Mouse (Mus musculus) midbrain, embryonic 16.5 days (tissue): ENCODE data around the gene Fktn. TPM values are rescaled to one million over a fixed set of nuclear protein-coding genes. Genes with fewer than 3 reads are reported as not detected.

Source experiments
- ATAC-seq: fragments of 200-750 bp; cut with Nextera tagmentation; 2 replicates; pipeline ENCODE4 v1.8.0; 2017; ENCODE audit warnings: moderate TSS enrichment
- H3K27ac ChIP-seq: fragments of 300-500 bp; sonication (generic); 2 replicates; pipeline ENCODE4 v1.5.1; 2014; ENCODE audit warnings: mild to moderate bottlenecking, low read length, mixed read lengths
- H3K27me3 ChIP-seq: fragments of 300-500 bp; sonication (generic); 2 replicates; pipeline ENCODE4 v1.6.1; 2014; ENCODE audit warnings: low read depth, low read length, mixed read lengths; ENCODE audit not compliant: control insufficient read depth, insufficient read depth
- H3K36me3 ChIP-seq: fragments of 300-500 bp; sonication (generic); 2 replicates; pipeline ENCODE4 v1.6.1; 2014; ENCODE audit warnings: mild to moderate bottlenecking, low read length, moderate library complexity, mixed read lengths; ENCODE audit not compliant: control insufficient read depth, insufficient read depth
- H3K4me1 ChIP-seq: fragments of 300-500 bp; sonication (generic); 2 replicates; pipeline ENCODE4 v1.6.1; 2014; ENCODE audit warnings: mild to moderate bottlenecking, low read length, mixed read lengths; ENCODE audit not compliant: control insufficient read depth, insufficient read depth
- H3K4me2 ChIP-seq: fragments of 300-500 bp; sonication (generic); 2 replicates; pipeline ENCODE4 v1.6.1; 2014; ENCODE audit warnings: mild to moderate bottlenecking, low read length, mixed read lengths
- H3K4me3 ChIP-seq: fragments of 300-500 bp; sonication (generic); 2 replicates; pipeline ENCODE4 v1.5.1; 2014; ENCODE audit warnings: low read depth, mild to moderate bottlenecking, low read length, moderate library complexity, mixed read lengths
- H3K9ac ChIP-seq: fragments of 300-500 bp; sonication (generic); 2 replicates; pipeline ENCODE4 v1.6.1; 2014; ENCODE audit warnings: low read depth, low read length, mixed read lengths
- H3K9me3 ChIP-seq: fragments of 300-500 bp; sonication (generic); replicated peaks from 2 replicates; pipeline ENCODE4 v1.6.1; 2014; ENCODE audit warnings: mild to moderate bottlenecking, low read length, mixed read lengths; ENCODE audit not compliant: control insufficient read depth, poor library complexity, severe bottlenecking
- WGBS: fragments of 180-500 bp; shearing (Covaris S2); extraction: QIAGEN DNeasy Blood & Tissue Kit; methylation state at CpG from one replicate; pipeline ENCODE4 v1.1.7; 2014; 5-methylcytosine and 5-hydroxymethylcytosine counted together
- polyA plus RNA-seq: library from polyadenylated mRNA; unstranded; fragments of >200 nt; fragmentation: Nextera tagmentation; extraction: Ambion mirVana; gene quantifications from 2 replicates; pipeline ENCODE4 v1.2.1, GENCODE M21; 2015

Gene Fktn
- polyA plus RNA-seq, 1 experiment from 2014 or later: 27.0 TPM

DNA sequence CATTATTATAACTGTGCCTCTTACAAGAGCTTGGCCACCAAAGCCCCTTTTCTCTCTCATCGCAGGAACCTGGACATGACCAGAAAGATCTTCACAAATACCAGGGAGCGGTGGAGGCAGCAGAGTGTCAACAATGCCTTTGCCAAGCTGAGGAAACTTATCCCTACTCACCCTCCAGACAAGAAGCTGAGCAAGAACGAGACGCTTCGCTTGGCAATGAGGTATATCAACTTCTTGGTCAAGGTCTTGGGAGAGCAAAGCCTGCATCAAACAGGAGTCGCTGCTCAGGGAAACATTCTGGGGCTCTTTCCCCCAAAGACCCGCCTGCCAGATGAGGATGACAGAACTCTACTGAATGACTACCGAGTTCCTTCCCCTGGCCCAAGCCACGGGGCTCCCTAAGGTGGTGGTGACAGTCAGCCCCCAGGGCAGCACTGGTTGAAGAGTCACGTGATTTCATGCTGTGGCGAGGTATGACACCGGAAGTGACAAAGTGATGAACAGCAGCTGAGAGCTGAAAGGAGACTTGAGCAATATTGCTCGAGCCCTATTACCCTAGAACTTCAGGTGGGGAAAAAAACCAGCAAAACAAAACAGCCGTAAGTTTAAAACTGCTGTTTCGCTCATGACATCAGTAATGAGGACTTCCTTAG, 72.1 kb downstream of the Fktn start:
- 81% methylated on average over 15 of the region's 15 CpGs for WGBS
- H3K27ac ChIP-seq: no peak overlapping the region

DNA sequence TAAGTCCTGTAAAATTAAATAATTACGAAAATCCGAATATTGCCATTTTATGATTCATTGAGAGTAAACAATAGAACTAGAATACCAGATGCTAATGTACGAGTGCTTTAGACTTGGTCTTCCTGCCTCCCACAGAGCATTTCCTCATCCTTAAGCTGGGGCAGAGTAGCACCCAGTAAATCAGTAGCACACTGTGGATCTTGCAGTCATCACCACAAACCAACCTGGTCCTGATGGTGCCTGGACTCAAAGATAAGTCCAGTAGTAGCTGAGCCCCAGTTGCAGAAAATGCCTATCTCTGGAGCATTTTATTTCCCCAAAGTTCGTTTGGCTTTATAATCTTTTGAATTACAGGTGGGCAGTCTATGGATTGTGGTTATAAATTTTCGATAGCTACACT, 73.1 kb downstream of the Fktn start:
- no peak overlapping the region for H3K4me3 ChIP-seq
- H3K36me3 ChIP-seq: no peaks in the 10 kb centered on the region
- ATAC-seq: no peak
- H3K4me2 ChIP-seq: no peak overlapping the region
- H3K27me3 ChIP-seq: no peaks in the 10 kb centered on the region; the same call in 1 of the 2 replicates
- H3K27ac ChIP-seq: no peak overlapping the region
- H3K9ac ChIP-seq: no peak overlapping the region
- 65% methylated on average over 5 of the region's 5 CpGs for WGBS
- H3K4me1 ChIP-seq: peaks cover 7% of the 10 kb centered on the region
- H3K9me3 ChIP-seq: no peaks in the 10 kb centered on the region

More for the DNA sequence above, 72.1 kb downstream of the Fktn start:
- Histone ChIP-seq H3K4me1 (peaks cover 7% of the 10 kb centered on the region), H3K36me3 (no peaks in the 10 kb centered on the region), H3K27me3 (no peaks in the 10 kb centered on the region; the same call in 1 of the 2 replicates), H3K4me3 (no peak overlapping the region), H3K9ac (no peak overlapping the region), H3K9me3 (no peaks in the 10 kb centered on the region), H3K4me2 (no peak overlapping the region)
- ATAC-seq: no peak

DNA sequence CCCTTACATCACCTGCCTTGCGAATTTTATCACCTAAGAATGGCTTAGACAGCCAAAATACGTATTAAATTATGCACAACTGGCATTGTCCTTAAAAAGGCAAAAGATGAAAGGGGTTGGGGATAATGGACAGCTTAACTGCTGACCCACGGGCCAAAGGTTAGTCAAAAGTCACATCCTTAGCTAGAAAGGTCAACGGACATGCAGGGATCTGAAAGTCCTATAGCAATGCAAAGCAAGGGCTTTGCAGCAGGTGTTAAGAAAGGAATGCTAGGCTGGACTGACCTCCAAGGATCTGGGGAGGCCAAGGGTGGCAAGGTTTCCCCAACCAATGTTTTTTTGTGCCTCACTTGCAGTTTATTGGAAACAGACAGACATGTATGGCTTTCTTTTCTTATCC, 75.5 kb downstream of the Fktn start:
- no peak overlapping the region for H3K27ac ChIP-seq
- H3K4me3 ChIP-seq: no peak overlapping the region
- no peak overlapping the region for H3K4me2 ChIP-seq
- 15% methylated on average over 4 of the region's 4 CpGs for WGBS
- no peaks in the 10 kb centered on the region for H3K9me3 ChIP-seq
- no peaks in the 10 kb centered on the region; the same call in 1 of the 2 replicates for H3K4me1 ChIP-seq
- no peaks in the 10 kb centered on the region for H3K36me3 ChIP-seq
- H3K27me3 ChIP-seq: no peaks in the 10 kb centered on the region; the same call in 1 of the 2 replicates
- ATAC-seq: no peak
- H3K9ac ChIP-seq: no peak overlapping the region

DNA sequence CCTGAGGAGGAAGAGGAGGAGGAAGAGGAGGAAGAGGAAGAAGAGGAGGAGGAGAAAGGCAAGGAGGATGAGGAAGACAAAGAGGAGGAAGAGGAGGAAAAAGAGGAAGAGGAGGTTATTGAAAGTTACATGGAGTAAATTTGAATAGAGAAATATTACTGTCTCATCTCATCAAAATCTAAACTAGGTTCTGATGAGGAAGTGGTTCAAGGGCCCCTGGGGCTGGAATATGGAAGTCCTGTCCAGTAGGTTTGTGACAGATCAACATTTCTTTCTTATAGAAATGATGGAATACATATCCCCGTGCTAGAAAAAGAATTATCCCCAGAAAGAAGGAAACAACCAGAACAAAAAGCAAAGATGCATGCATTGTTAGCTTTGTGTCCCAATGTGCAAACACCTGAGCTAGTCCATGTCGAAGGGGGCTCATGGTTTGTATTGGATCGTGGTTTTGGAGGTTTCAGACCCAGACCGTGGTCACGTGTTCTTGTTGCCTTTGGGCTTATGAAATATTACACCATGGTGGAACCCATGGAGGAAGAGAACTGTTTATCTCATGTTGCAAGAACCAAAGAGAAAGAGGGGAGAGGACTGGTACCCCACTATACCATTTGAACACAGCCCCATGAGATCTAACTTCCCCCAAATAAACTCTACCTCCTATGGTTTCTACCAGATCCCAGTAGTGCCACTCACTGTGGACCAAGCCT, 80.6 kb downstream of the Fktn start:
- Histone ChIP-seq H3K36me3 (no peaks in the 10 kb centered on the region), H3K4me2 (no peak overlapping the region), H3K27me3 (no peaks in the 10 kb centered on the region), H3K9me3 (no peaks in the 10 kb centered on the region), H3K9ac (no peak overlapping the region), H3K27ac (no peak overlapping the region), H3K4me1 (no peaks in the 10 kb centered on the region; the same call in 1 of the 2 replicates), H3K4me3 (no peak overlapping the region)
- WGBS: 92% methylated on average over 5 of the region's 5 CpGs
- ATAC-seq: no peak

DNA sequence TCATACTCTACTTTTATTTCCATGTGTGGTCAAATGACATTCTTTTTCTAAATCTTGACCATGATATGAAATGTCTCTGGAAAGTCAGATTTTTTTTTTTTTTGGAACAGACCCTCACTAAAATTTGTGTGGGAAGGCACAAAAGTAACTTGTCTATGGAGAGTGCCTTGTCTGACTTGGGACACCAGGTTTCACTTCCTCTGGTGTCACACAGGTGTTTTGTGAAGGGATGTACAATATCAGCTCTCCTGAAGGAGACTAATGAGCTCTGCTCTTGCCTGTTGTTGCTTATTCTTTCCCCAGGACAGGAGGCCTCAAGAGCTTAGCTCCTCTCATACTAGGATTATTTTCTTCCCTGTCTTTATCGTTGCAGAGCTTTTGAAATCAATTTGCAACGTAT, 81.3 kb downstream of the Fktn start:
- no peaks in the 10 kb centered on the region for H3K9me3 ChIP-seq
- no peak overlapping the region for H3K4me3 ChIP-seq
- no peak overlapping the region for H3K9ac ChIP-seq
- no peaks in the 10 kb centered on the region for H3K36me3 ChIP-seq
- WGBS: 5% methylated on average over 2 of the region's 2 CpGs
- H3K4me1 ChIP-seq: no peaks in the 10 kb centered on the region; the same call in 1 of the 2 replicates
- H3K27me3 ChIP-seq: no peaks in the 10 kb centered on the region
- no peak overlapping the region for H3K4me2 ChIP-seq
- no peak for ATAC-seq
- no peak overlapping the region for H3K27ac ChIP-seq

DNA sequence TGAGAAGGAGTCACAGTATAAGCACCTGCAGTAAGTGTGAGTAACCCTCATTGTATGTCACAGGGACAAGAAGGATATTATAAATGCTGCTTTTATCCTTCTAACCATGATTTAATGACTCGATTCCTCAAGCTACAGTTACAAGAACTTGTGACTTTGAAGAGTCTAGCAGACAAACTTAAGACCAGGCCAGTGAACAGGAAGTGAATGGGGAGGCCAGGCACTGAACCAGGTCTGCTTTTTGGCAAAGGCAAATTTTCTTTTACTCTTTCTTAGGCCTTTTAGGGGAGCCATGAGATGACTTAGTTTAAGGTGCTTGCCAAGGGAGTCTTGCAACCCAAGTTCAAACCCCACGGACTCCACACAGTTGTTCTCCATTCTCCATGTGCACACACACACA, 81.9 kb downstream of the Fktn start:
- H3K4me3 ChIP-seq: no peak overlapping the region
- H3K27me3 ChIP-seq: no peaks in the 10 kb centered on the region
- no peak overlapping the region for H3K27ac ChIP-seq
- H3K9ac ChIP-seq: no peak overlapping the region
- no peak overlapping the region for H3K4me2 ChIP-seq
- ATAC-seq: no peak
- H3K36me3 ChIP-seq: no peaks in the 10 kb centered on the region
- H3K9me3 ChIP-seq: no peaks in the 10 kb centered on the region
- no peaks in the 10 kb centered on the region; the same call in 1 of the 2 replicates for H3K4me1 ChIP-seq
- WGBS: 80% methylated on average over 2 of the region's 2 CpGs

DNA sequence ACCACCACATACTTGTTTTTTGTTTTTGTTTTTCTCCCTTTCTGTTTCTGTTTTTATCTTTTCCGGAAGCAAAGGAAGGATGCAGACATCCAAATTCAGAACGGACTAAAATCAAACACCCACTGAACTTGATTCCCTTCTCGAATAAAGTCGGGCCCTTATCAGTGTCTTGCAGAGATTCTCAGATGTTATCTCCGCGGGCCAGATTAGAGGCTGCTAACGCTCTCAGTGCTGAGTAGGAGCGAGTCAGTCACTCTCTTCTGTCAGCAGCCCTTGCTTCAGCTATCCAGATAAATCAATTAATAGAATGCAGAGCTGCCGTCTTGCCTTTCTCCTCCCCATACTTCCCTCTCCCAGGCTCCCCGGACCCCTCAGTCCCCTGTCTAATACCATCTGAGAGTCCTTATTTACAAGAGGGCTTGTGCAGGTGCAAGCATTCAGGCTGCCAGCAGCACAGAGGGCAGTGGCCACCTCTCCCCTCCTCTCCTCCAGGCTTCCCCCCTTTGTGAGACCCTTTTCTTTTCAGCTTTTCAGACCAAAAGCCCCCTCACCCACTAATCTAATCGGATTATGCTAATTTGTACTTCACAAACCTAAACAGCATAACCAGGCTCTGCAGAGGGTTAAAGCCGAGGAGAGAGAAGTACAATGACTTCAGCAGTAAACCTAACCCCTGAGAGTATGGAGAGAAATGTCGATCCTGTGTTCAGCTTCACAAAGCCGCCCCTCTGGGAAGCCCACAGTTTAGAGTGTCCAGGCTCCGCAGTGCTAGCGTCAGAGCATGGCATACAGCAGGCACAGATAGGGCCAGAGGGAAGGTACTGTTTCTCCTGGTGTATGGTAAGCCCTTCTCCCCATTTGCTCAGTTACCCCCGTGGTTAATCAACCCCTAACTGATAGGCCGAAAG, 83.3 kb downstream of the Fktn start:
- WGBS: 3% methylated on average over 18 of the region's 18 CpGs
- ATAC-seq: peak; percentile 92
- Histone ChIP-seq H3K36me3 (no peaks in the 10 kb centered on the region), H3K27ac (peak overlapping the region; percentile 64), H3K4me1 (no peaks in the 10 kb centered on the region; the same call in 1 of the 2 replicates), H3K9me3 (no peaks in the 10 kb centered on the region), H3K9ac (no peak overlapping the region), H3K4me3 (0 out of 2 replicates have a peak overlapping the region, but pooled peaks have one; percentile 3), H3K4me2 (peak overlapping the region; percentile 35), H3K27me3 (no peaks in the 10 kb centered on the region)

DNA sequence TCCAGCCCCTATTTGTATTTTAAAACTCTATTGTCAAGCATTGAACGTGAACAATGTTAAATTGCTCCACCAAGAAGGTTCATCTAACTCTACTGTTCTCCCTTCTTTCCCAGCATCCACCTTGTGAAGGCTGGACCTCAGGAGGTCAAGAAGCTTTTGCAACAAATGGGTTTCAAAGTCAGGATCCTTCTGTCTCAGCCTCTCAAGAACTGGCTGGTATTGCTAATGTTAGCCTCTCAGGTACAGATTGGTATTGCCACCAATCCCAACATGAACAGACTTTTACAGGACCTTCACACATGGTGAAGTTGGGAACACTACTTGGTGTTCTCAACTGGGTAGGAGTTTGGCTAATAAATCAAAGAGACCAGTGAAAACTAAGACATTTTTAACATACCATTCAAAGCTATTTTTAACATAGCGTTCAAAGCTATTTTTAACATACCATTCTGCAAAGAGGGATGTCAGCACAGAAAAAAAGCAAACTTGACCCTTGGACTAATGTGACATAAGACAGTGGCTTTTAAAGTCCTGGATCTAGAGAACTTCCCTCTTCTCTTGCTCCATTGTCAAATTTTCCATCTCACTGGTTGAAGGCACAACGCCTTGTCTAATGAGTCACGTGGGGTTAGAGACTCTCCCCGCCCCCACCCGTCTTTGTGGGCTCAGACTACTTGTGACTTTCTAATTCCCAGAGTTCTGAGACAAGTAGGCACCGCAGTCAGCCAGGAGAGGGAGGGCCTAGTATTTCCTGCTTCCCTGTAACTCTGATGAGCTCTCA, 85.3 kb downstream of the Fktn start:
- no peaks in the 10 kb centered on the region for H3K27me3 ChIP-seq
- no peaks in the 10 kb centered on the region; the same call in 1 of the 2 replicates for H3K4me1 ChIP-seq
- H3K9me3 ChIP-seq: no peaks in the 10 kb centered on the region
- WGBS: 38% methylated on average over 7 of the region's 7 CpGs
- no peak overlapping the region for H3K9ac ChIP-seq
- no peak for ATAC-seq
- no peak overlapping the region for H3K27ac ChIP-seq
- no peaks in the 10 kb centered on the region for H3K36me3 ChIP-seq
- H3K4me3 ChIP-seq: no peak overlapping the region
- H3K4me2 ChIP-seq: no peak overlapping the region
